Mouse (Mus musculus) liver, postnatal 0 days (tissue): ENCODE data around the gene Tnfrsf19.

Source experiments
- CTCF ChIP-seq: sonication (generic); IDR thresholded peaks from 2 replicates; pipeline ENCODE4 v1.5.1; 2016; ENCODE audit warnings: antibody characterized with exemption, low read depth
- EP300 ChIP-seq: IDR thresholded peaks from 2 replicates; pipeline ENCODE4 v1.6.1; 2016; ENCODE audit warnings: antibody characterized with exemption, low read depth, mild to moderate bottlenecking

GRCm38 (mm10) chr14:60992144-60992543, 54.1 kb downstream of the Tnfrsf19 start:
- TF ChIP-seq CTCF (no peak), EP300 (no peak)
